Comparison of ENCODE assay signal across 23 mouse cellular contexts in the genomic region with DNA sequence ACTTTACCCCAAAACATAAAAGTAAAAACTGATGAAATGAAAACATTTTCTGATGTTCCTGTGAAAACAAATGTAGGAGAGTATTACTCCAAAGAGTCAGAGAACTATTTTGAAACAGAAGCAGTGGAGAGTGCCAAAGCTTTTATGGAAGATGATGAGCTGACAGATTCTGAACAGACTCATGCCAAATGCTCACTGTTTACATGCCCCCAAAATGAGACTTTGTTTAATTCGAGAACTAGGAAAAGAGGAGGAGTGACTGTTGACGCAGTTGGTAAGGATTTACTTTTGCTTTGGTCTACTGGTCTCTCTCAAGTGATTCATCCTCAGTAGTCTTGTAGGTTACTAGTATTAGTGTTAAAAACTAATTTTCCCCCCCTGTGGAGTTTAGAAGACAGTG. TPM values are rescaled to one million over a fixed set of nuclear protein-coding genes. Genes with fewer than 3 reads are reported as not detected.
A peak's percentile ranks its signal among the peaks of the same experiment; 100 is the strongest.
DNase-seq lines count a peak whose midpoint lies in the region; ATAC-seq and TF ChIP-seq lines count a peak whose summit lies in the region.
"Had no signal": no experiment of that assay in that cellular context is flagged by ENCODE, and none has a peak within 500 bp of the region (broad histone marks: within the 10 kb centered on the region; RNA-seq: fewer than 3 reads in every experiment).

No protein-coding gene starts in this region.

- H3K36me3 ChIP-seq in liver, adult 2 months (ENCODE audit: control insufficient read depth, insufficient read depth, low read length): peaks cover 5% of the 10 kb centered on the region; the same call in 1 of the 2 replicates
- H3K36me3 ChIP-seq in liver, postnatal 0 days (replicated peaks; ENCODE audit: insufficient read depth, low read length): peaks cover 17% of the 10 kb centered on the region
- H3K36me3 ChIP-seq in lung, postnatal 0 days (ENCODE audit: insufficient read depth, low read length): no peaks in the 10 kb centered on the region
- peaks cover 10% of the 10 kb centered on the region for H3K36me3 ChIP-seq in hindbrain, embryonic 16.5 days (ENCODE audit: control insufficient read depth, insufficient read depth, low read length)

- H3K27ac ChIP-seq in liver, adult 2 months (replicated peaks; ENCODE audit: insufficient read depth, low read depth, low read length): no peak overlapping the region
- no peak overlapping the region for H3K27ac ChIP-seq in liver, postnatal 0 days (ENCODE audit: low read depth)
- H3K27ac ChIP-seq in lung, postnatal 0 days (ENCODE audit: low read length): no peak overlapping the region
- no peak overlapping the region for H3K27ac ChIP-seq in hindbrain, embryonic 16.5 days (ENCODE audit: low read depth, low read length)
- H3K27ac ChIP-seq: embryonic facial prominence, embryonic 13.5 days; forebrain, embryonic 12.5 days; heart, embryonic 10.5 days; hindbrain, embryonic 13.5 days had no signal

- H3K9me3 ChIP-seq in liver, postnatal 0 days (ENCODE audit: low read length): no peaks in the 10 kb centered on the region
- no peaks in the 10 kb centered on the region for H3K9me3 ChIP-seq in lung, postnatal 0 days (ENCODE audit: low read length)
- peaks cover 2% of the 10 kb centered on the region; the same call in 1 of the 2 replicates for H3K9me3 ChIP-seq in hindbrain, embryonic 16.5 days (ENCODE audit: control insufficient read depth, low read length)
- H3K9me3 ChIP-seq: embryonic facial prominence, embryonic 13.5 days; forebrain, embryonic 12.5 days; heart, embryonic 10.5 days; hindbrain, embryonic 13.5 days had no signal

- H3K79me2 ChIP-seq in liver, adult 2 months (ENCODE audit: control insufficient read depth, insufficient read depth, low read length): no peaks in the 10 kb centered on the region

- no peak for TF ChIP-seq CTCF in liver, adult 2 months (IDR thresholded peaks at IDR 0.05; ENCODE audit: low read depth, low read length)
- no peak for TF ChIP-seq CTCF in liver, postnatal 0 days (IDR thresholded peaks at IDR 0.05; ENCODE audit: low read depth)
- TF ChIP-seq CTCF in lung, postnatal 0 days (IDR thresholded peaks at IDR 0.05): no peak
- no peak for TF ChIP-seq CTCF in lung, adult 2 months (IDR thresholded peaks at IDR 0.05; ENCODE audit: insufficient read depth, low read length)

- no peak overlapping the region for H3K4me2 ChIP-seq in liver, postnatal 0 days (ENCODE audit: low read depth, low read length)
- H3K4me2 ChIP-seq in lung, postnatal 0 days (replicated peaks; ENCODE audit: low read depth, low read length): no peak overlapping the region
- no peak overlapping the region for H3K4me2 ChIP-seq in hindbrain, embryonic 16.5 days (ENCODE audit: low read length)
- H3K4me2 ChIP-seq: embryonic facial prominence, embryonic 13.5 days; forebrain, embryonic 12.5 days; hindbrain, embryonic 13.5 days had no signal

- TF ChIP-seq EP300 in liver, postnatal 0 days (IDR thresholded peaks at IDR 0.05; ENCODE audit: low read depth): no peak
- no peak for TF ChIP-seq EP300 in lung, postnatal 0 days (IDR thresholded peaks at IDR 0.05)

- 24% methylated on average over 2 of the region's 2 CpGs for WGBS in liver, adult 2 months
- WGBS in liver, postnatal 0 days (ENCODE audit: insufficient replicate concordance): 79% methylated on average over 2 of the region's 2 CpGs
- WGBS in lung, postnatal 0 days: 51% methylated on average over 2 of the region's 2 CpGs
- 78% methylated on average over 2 of the region's 2 CpGs for WGBS in lung, adult 2 months
- WGBS in hindbrain, embryonic 16.5 days: 89% methylated on average over 2 of the region's 2 CpGs

- no peak for TF ChIP-seq POLR2A in liver, adult 2 months (IDR thresholded peaks at IDR 0.05; ENCODE audit: extremely low read depth, insufficient read depth, low read length)
- TF ChIP-seq POLR2A in lung, adult 2 months (IDR thresholded peaks at IDR 0.05; ENCODE audit: borderline replicate concordance, extremely low read depth, low read depth, low read length): no peak

- ATAC-seq in liver, postnatal 0 days: no peak
- peak; percentile 75 for ATAC-seq in lung, postnatal 0 days
- ATAC-seq in hindbrain, embryonic 16.5 days: no peak
- ATAC-seq: forebrain, postnatal 0 days had no signal

- DNase-seq in liver, adult 2 months (ENCODE audit: extremely low read depth, low read depth, low spot score): peak; percentile 50
- DNase-seq in liver, postnatal 0 days: no peak
- DNase-seq in lung, postnatal 0 days (ENCODE audit: low spot score): peak; percentile 81
- DNase-seq in lung, adult 2 months: no peak
- DNase-seq in brain, adult 2 months (ENCODE audit: low read depth, low spot score): peak; percentile 44
- DNase-seq: adrenal gland, postnatal 10 days; cerebellum, adult 11-12 months; cerebellum, adult 9-10 months; cerebellum, postnatal 25 days; forebrain, postnatal 0 days; gastrocnemius, postnatal 36 days; heart, adult 18-20 months; heart, postnatal 10 days had no signal

- no peaks in the 10 kb centered on the region for H3K27me3 ChIP-seq in liver, adult 2 months (ENCODE audit: control insufficient read depth, insufficient read depth, low read length)
- no peaks in the 10 kb centered on the region for H3K27me3 ChIP-seq in liver, postnatal 0 days (ENCODE audit: insufficient read depth, low read length)
- H3K27me3 ChIP-seq in lung, postnatal 0 days (replicated peaks; ENCODE audit: insufficient read depth, low read length): no peaks in the 10 kb centered on the region
- no peaks in the 10 kb centered on the region for H3K27me3 ChIP-seq in hindbrain, embryonic 16.5 days (replicated peaks; ENCODE audit: control insufficient read depth, insufficient read depth, low read length)
- H3K27me3 ChIP-seq: embryonic facial prominence, embryonic 13.5 days; forebrain, embryonic 12.5 days; hindbrain, embryonic 13.5 days had no signal

- no peaks in the 10 kb centered on the region; the same call in 1 of the 2 replicates for H3K4me1 ChIP-seq in liver, adult 2 months (ENCODE audit: control insufficient read depth, insufficient read depth, low read length)
- no peaks in the 10 kb centered on the region for H3K4me1 ChIP-seq in liver, postnatal 0 days (ENCODE audit: insufficient read depth)
- H3K4me1 ChIP-seq in lung, postnatal 0 days (ENCODE audit: insufficient read depth, low read depth, low read length): no peaks in the 10 kb centered on the region
- no peaks in the 10 kb centered on the region for H3K4me1 ChIP-seq in lung, adult 2 months (ENCODE audit: control insufficient read depth, insufficient read depth, low read length)
- H3K4me1 ChIP-seq in hindbrain, embryonic 16.5 days (ENCODE audit: control insufficient read depth, insufficient read depth, low read depth, low read length): no peaks in the 10 kb centered on the region
- H3K4me1 ChIP-seq: embryonic facial prominence, embryonic 13.5 days; forebrain, embryonic 12.5 days; heart, embryonic 10.5 days; hindbrain, embryonic 13.5 days had no signal

- no peak overlapping the region for H3K9ac ChIP-seq in liver, adult 2 months (ENCODE audit: low read depth, low read length)
- H3K9ac ChIP-seq in liver, postnatal 0 days (replicated peaks): no peak overlapping the region
- no peak overlapping the region for H3K9ac ChIP-seq in lung, postnatal 0 days (replicated peaks; ENCODE audit: low read depth)
- H3K9ac ChIP-seq in hindbrain, embryonic 16.5 days (ENCODE audit: low read depth, low read length): no peak overlapping the region
- H3K9ac ChIP-seq: embryonic facial prominence, embryonic 13.5 days; forebrain, embryonic 12.5 days; forebrain, postnatal 0 days; hindbrain, embryonic 13.5 days had no signal

- no peak overlapping the region for H3K4me3 ChIP-seq in liver, adult 2 months (ENCODE audit: insufficient read depth, low read depth, low read length)
- H3K4me3 ChIP-seq in liver, postnatal 0 days (ENCODE audit: low read depth, low read length): no peak overlapping the region
- no peak overlapping the region for H3K4me3 ChIP-seq in lung, postnatal 0 days (ENCODE audit: low read depth, low read length)
- no peak overlapping the region for H3K4me3 ChIP-seq in lung, adult 2 months (replicated peaks; ENCODE audit: extremely low read depth, low read depth, low read length)
- no peak overlapping the region for H3K4me3 ChIP-seq in hindbrain, embryonic 16.5 days (ENCODE audit: low read length)
- H3K4me3 ChIP-seq: embryonic facial prominence, embryonic 13.5 days; forebrain, embryonic 12.5 days; heart, embryonic 10.5 days; hindbrain, embryonic 13.5 days had no signal

RNA-seq across cellular contexts. Expression of a gene that starts 20.8 kb away (rescaled TPM):
- 2.6 and 3.2 TPM in 2 replicates for total RNA-seq in liver, adult 2 months (2014; rRNA removed)
- polyA plus RNA-seq in liver, adult 2 months (2012; rRNA removed): 0.62 and 0.86 TPM in 2 replicates
- polyA plus RNA-seq in liver, postnatal 0 days (2015; fragmentation: Nextera tagmentation; extraction: Ambion mirVana): 11.8 and 12.6 TPM in 2 replicates
- polyA plus RNA-seq in lung, postnatal 0 days (2015; fragmentation: Nextera tagmentation; extraction: Ambion mirVana): 5.3 and 6.5 TPM in 2 replicates
- 0.94 and 1.8 TPM in 2 replicates for polyA plus RNA-seq in lung, adult 2 months (2012; rRNA removed)
- polyA plus RNA-seq in hindbrain, embryonic 16.5 days (2015; fragmentation: Nextera tagmentation; extraction: Ambion mirVana): 9.6 and 11.4 TPM in 2 replicates

RNA-seq across cellular contexts. Expression of a gene that starts 25.2 kb away (rescaled TPM):
- not detected in 2 replicates for total RNA-seq in liver, adult 2 months (2014; rRNA removed)
- not detected in 2 replicates for polyA plus RNA-seq in liver, adult 2 months (2012; rRNA removed)
- polyA plus RNA-seq in liver, postnatal 0 days (2015; fragmentation: Nextera tagmentation; extraction: Ambion mirVana): not detected in 2 replicates
- polyA plus RNA-seq in lung, postnatal 0 days (2015; fragmentation: Nextera tagmentation; extraction: Ambion mirVana): not detected in 2 replicates
- polyA plus RNA-seq in lung, adult 2 months (2012; rRNA removed): not detected in 2 replicates
- polyA plus RNA-seq in hindbrain, embryonic 16.5 days (2015; fragmentation: Nextera tagmentation; extraction: Ambion mirVana): not detected in 2 replicates
- total RNA-seq: adrenal gland, postnatal 10 days; adrenal gland, postnatal 4 days; ES-E14; gastrocnemius, adult 8-10 months; gastrocnemius, postnatal 36 days; heart, adult 18-20 months; heart, postnatal 10 days; hematopoietic stem cell, adult 5-6 weeks had no signal
- polyA plus RNA-seq: embryonic facial prominence, embryonic 13.5 days; forebrain, embryonic 12.5 days; forebrain, postnatal 0 days; heart, embryonic 10.5 days; heart, embryonic 14.5 days; hindbrain, embryonic 13.5 days had no signal

RNA-seq across cellular contexts. Expression of a gene that starts 53.8 kb away (rescaled TPM):
- 81.9 and 90.1 TPM in 2 replicates for total RNA-seq in liver, adult 2 months (2014; rRNA removed)
- polyA plus RNA-seq in liver, adult 2 months (2012; rRNA removed): 48.2 and 64.9 TPM in 2 replicates
- polyA plus RNA-seq in liver, postnatal 0 days (2015; fragmentation: Nextera tagmentation; extraction: Ambion mirVana): 34.0 and 39.8 TPM in 2 replicates
- 14.0 and 15.2 TPM in 2 replicates for polyA plus RNA-seq in lung, postnatal 0 days (2015; fragmentation: Nextera tagmentation; extraction: Ambion mirVana)
- polyA plus RNA-seq in lung, adult 2 months (2012; rRNA removed): 11.6 and 14.9 TPM in 2 replicates
- 18.6 and 20.0 TPM in 2 replicates for polyA plus RNA-seq in hindbrain, embryonic 16.5 days (2015; fragmentation: Nextera tagmentation; extraction: Ambion mirVana)

Comparison
In these comparisons a context has a peak if more than half of its experiments do, and no peak if none do; other contexts are left out.
1. DNase-seq: peak in liver, adult 2 months (single experiment), lung, postnatal 0 days (single experiment) and brain, adult 2 months (single experiment); none in liver, postnatal 0 days (single experiment) and lung, adult 2 months (single experiment).